Mouse (Mus musculus) stomach, postnatal 0 days (tissue): Measurements from ENCODE around the gene Xxylt1. TPM values are rescaled to one million over a fixed set of nuclear protein-coding genes. Genes with fewer than 3 reads are reported as not detected.
A peak's percentile ranks its signal among the peaks of the same experiment; 100 is the strongest.

ENCODE experiments used
- ATAC-seq: fragments of 200-750 bp; cut with Nextera tagmentation; 2 replicates; pipeline ENCODE4 v1.8.0; 2017; ENCODE audit not compliant: low FRiP score, low TSS enrichment
- DNase-seq: peaks from one replicate; pipeline ENCODE4 v3.0.0-alpha.2; 2016; ENCODE audit warnings: low spot score
- H3K27ac ChIP-seq: fragments of 300-500 bp; sonication (generic); replicated peaks from 2 replicates; pipeline ENCODE4 v1.5.1; 2014; ENCODE audit warnings: mild to moderate bottlenecking, control low read depth
- H3K27me3 ChIP-seq: fragments of 300-500 bp; sonication (generic); 2 replicates; pipeline ENCODE4 v1.6.1; 2014; ENCODE audit warnings: low read length; ENCODE audit not compliant: control insufficient read depth, insufficient read depth
- H3K36me3 ChIP-seq: fragments of 300-500 bp; sonication (generic); 2 replicates; pipeline ENCODE4 v1.6.1; 2014; ENCODE audit warnings: low read length, mixed read lengths; ENCODE audit not compliant: control insufficient read depth, insufficient read depth
- H3K4me1 ChIP-seq: fragments of 300-500 bp; sonication (generic); replicated peaks from 2 replicates; pipeline ENCODE4 v1.6.1; 2014; ENCODE audit warnings: antibody characterized with exemption; ENCODE audit not compliant: control insufficient read depth, insufficient read depth
- H3K4me2 ChIP-seq: fragments of 300-500 bp; sonication (generic); replicated peaks from 2 replicates; pipeline ENCODE4 v1.6.1; 2014; ENCODE audit warnings: low read depth, mild to moderate bottlenecking, control low read depth, moderate library complexity
- H3K4me3 ChIP-seq: fragments of 300-500 bp; sonication (generic); 2 replicates; pipeline ENCODE4 v1.5.1; 2014; ENCODE audit warnings: low read depth, low read length, control low read depth
- H3K9ac ChIP-seq: fragments of 300-500 bp; sonication (generic); 2 replicates; pipeline ENCODE4 v1.6.1; 2014; ENCODE audit warnings: mild to moderate bottlenecking, low read length, control low read depth, mixed read lengths
- H3K9me3 ChIP-seq: fragments of 300-500 bp; sonication (generic); 2 replicates; pipeline ENCODE4 v1.6.1; 2016; ENCODE audit warnings: low read length; ENCODE audit not compliant: control insufficient read depth
- CTCF ChIP-seq: IDR thresholded peaks from 2 replicates; pipeline ENCODE4 v1.5.1; 2016; ENCODE audit warnings: antibody characterized with exemption, low read depth, mild to moderate bottlenecking, moderate library complexity
- EP300 ChIP-seq: optimal IDR thresholded peaks from 2 replicates; pipeline ENCODE3; 2016; ENCODE audit warnings: antibody characterized with exemption
- WGBS: fragments of 180-500 bp; shearing (Covaris S2); extraction: QIAGEN DNeasy Blood & Tissue Kit; methylation state at CpG from one replicate; pipeline ENCODE4 v1.1.7; 2014; 5-methylcytosine and 5-hydroxymethylcytosine counted together
- polyA plus RNA-seq: library from polyadenylated mRNA; unstranded; fragments of >200 nt; fragmentation: Nextera tagmentation; extraction: Ambion mirVana; gene quantifications from 2 replicates; pipeline ENCODE4 v1.2.1, GENCODE M21; 2015

Xxylt1 gene
- polyA plus RNA-seq, 1 experiment from 2014 or later = 7.2 TPM

GRCm38 (mm10) chr16:31068280-31068679 lies 13.0 kb downstream of the Xxylt1 start:
- ATAC-seq (peak; percentile 40; the same call in 1 of the 2 replicates), DNase-seq (peak; percentile 30)
- H3K9ac ChIP-seq = no peak overlapping the region
- TF ChIP-seq CTCF = no peak
- no peak for TF ChIP-seq EP300
- no peak overlapping the region for H3K27ac ChIP-seq
- no peaks in the 10 kb centered on the region; the same call in 1 of the 2 replicates for H3K4me1 ChIP-seq
- H3K9me3 ChIP-seq = no peaks in the 10 kb centered on the region
- no peaks in the 10 kb centered on the region for H3K27me3 ChIP-seq
- no peak overlapping the region for H3K4me2 ChIP-seq
- H3K36me3 ChIP-seq = no peaks in the 10 kb centered on the region
- WGBS = 64% methylated on average over 7 of the region's 7 CpGs
- H3K4me3 ChIP-seq = no peak overlapping the region

- Histone ChIP-seq H3K9me3 (no peaks in the 10 kb centered on the region), H3K4me3 (no peak overlapping the region), H3K4me1 (no peaks in the 10 kb centered on the region; the same call in 1 of the 2 replicates), H3K27ac (peak overlapping the region; percentile 58), H3K4me2 (no peak overlapping the region), H3K36me3 (no peaks in the 10 kb centered on the region), H3K27me3 (no peaks in the 10 kb centered on the region), H3K9ac (no peak overlapping the region; the same call in 1 of the 2 replicates)
- 51% methylated on average over 15 of the region's 15 CpGs for WGBS
- peak; percentile 11; the same call in 1 of the 2 replicates for ATAC-seq
- DNase-seq = peak; percentile 43
- TF ChIP-seq CTCF (no peak), EP300 (no peak)
Observed at GRCm38 (mm10) chr16:31066344-31067098, 14.7 kb downstream of the Xxylt1 start.

- ATAC-seq = no peak
- H3K27ac ChIP-seq = no peak overlapping the region
- no peaks in the 10 kb centered on the region for H3K9me3 ChIP-seq
- H3K27me3 ChIP-seq = no peaks in the 10 kb centered on the region
- DNase-seq = no peak
- H3K4me1 ChIP-seq = no peaks in the 10 kb centered on the region
- H3K9ac ChIP-seq = no peak overlapping the region
- H3K4me3 ChIP-seq = no peak overlapping the region
- 85% methylated on average over 6 of the region's 6 CpGs for WGBS
- H3K4me2 ChIP-seq = no peak overlapping the region
- TF ChIP-seq CTCF = no peak
- no peak for TF ChIP-seq EP300
- no peaks in the 10 kb centered on the region for H3K36me3 ChIP-seq
Observed at GRCm38 (mm10) chr16:31064782-31065181, 16.4 kb downstream of the Xxylt1 start.

- Histone ChIP-seq H3K36me3 (no peaks in the 10 kb centered on the region), H3K27ac (no peak overlapping the region), H3K27me3 (no peaks in the 10 kb centered on the region), H3K4me1 (no peaks in the 10 kb centered on the region), H3K4me2 (no peak overlapping the region), H3K4me3 (no peak overlapping the region), H3K9me3 (no peaks in the 10 kb centered on the region), H3K9ac (no peak overlapping the region)
- DNase-seq = no peak
- TF ChIP-seq EP300 (no peak), CTCF (no peak)
- 41% methylated on average over 3 of the region's 3 CpGs for WGBS
- ATAC-seq = peak; percentile 38; the same call in 1 of the 2 replicates
Observed at GRCm38 (mm10) chr16:31062918-31063317, 18.3 kb downstream of the Xxylt1 start.

- DNase-seq (no peak), ATAC-seq (no peak)
- Histone ChIP-seq H3K4me2 (no peak overlapping the region), H3K36me3 (no peaks in the 10 kb centered on the region), H3K27ac (no peak overlapping the region), H3K27me3 (no peaks in the 10 kb centered on the region), H3K4me1 (no peaks in the 10 kb centered on the region), H3K9ac (no peak overlapping the region), H3K9me3 (no peaks in the 10 kb centered on the region), H3K4me3 (no peak overlapping the region)
- TF ChIP-seq EP300 (no peak), CTCF (no peak)
- 73% methylated on average over 11 of the region's 11 CpGs for WGBS
Observed at GRCm38 (mm10) chr16:31061246-31061880, 19.9 kb downstream of the Xxylt1 start.

- H3K9me3 ChIP-seq = no peaks in the 10 kb centered on the region
Observed at GRCm38 (mm10) chr16:31060714-31061113, 20.5 kb downstream of the Xxylt1 start.

More at GRCm38 (mm10) chr16:31060714-31061113, 20.5 kb downstream of the Xxylt1 start:
- no peak overlapping the region for H3K9ac ChIP-seq
- TF ChIP-seq EP300 (no peak), CTCF (no peak)
- ATAC-seq = no peak
- no peak overlapping the region for H3K4me3 ChIP-seq
- H3K4me2 ChIP-seq = no peak overlapping the region
- H3K27me3 ChIP-seq = no peaks in the 10 kb centered on the region
- H3K36me3 ChIP-seq = no peaks in the 10 kb centered on the region
- H3K27ac ChIP-seq = no peak overlapping the region
- DNase-seq = no peak
- WGBS = 91% methylated on average over 13 of the region's 13 CpGs
- no peaks in the 10 kb centered on the region for H3K4me1 ChIP-seq
